Mouse (Mus musculus) spleen, adult 2 months (tissue): Measurements from ENCODE around the gene Irf2bpl.

Source experiments
- CTCF ChIP-seq: fragments of 200-500 bp; IDR thresholded peaks from 2 replicates; pipeline ENCODE4 v1.5.1; 2011; ENCODE audit warnings: mild to moderate bottlenecking, inconsistent platforms; ENCODE audit not compliant: insufficient read depth, insufficient read length, insufficient replicate concordance; ENCODE audit errors: extremely low read depth
- POLR2A ChIP-seq: fragments of 200-500 bp; IDR thresholded peaks from 2 replicates; pipeline ENCODE4 v1.6.1; 2011; ENCODE audit warnings: low read depth, low read length, inconsistent platforms

- TF ChIP-seq CTCF (no peak), POLR2A (no peak)
These were observed 12.8 kb downstream of the Irf2bpl start for GRCm38 (mm10) chr12:86871666-86872334.
